Mouse (Mus musculus): ENCODE data around the gene Fam155a. TPM values are rescaled to one million over a fixed set of nuclear protein-coding genes. Genes with fewer than 3 reads are reported as not detected.

Gene Fam155a
- polyA plus RNA-seq, 2 experiments = 0.04 to 0.10 TPM

- H3K9ac ChIP-seq (replicated peaks) = no peak overlapping the region
- 72% methylated on average over 5 of the region's 5 CpGs for WGBS (ENCODE audit: insufficient replicate concordance)
- TF ChIP-seq EP300 (IDR thresholded peaks at IDR 0.05; ENCODE audit: low read depth) (no peak), CTCF (IDR thresholded peaks at IDR 0.05; ENCODE audit: low read depth) (no peak)
- ATAC-seq (ENCODE audit: insufficient read depth) (no peak), DNase-seq (ENCODE audit: low read depth in 3 of 3, low spot score in 3 of 3) (no peak)
- no peak overlapping the region for H3K4me2 ChIP-seq (ENCODE audit: low read depth)
- no peaks in the 10 kb centered on the region for H3K9me3 ChIP-seq (ENCODE audit: control insufficient read depth, low read length)
- no peak overlapping the region for H3K27ac ChIP-seq
- no peak overlapping the region for H3K4me3 ChIP-seq (ENCODE audit: insufficient read depth in 1 of 2, low read depth in 2 of 2, low read length in 2 of 2)
- H3K36me3 ChIP-seq (replicated peaks; ENCODE audit: control insufficient read depth, insufficient read depth, low read depth) = no peaks in the 10 kb centered on the region
- H3K4me1 ChIP-seq (replicated peaks; ENCODE audit: control insufficient read depth in 2 of 2, insufficient read depth in 2 of 2, low read length in 1 of 2) = no peaks in the 10 kb centered on the region
- H3K27me3 ChIP-seq (ENCODE audit: control insufficient read depth, insufficient read depth, low read length) = no peaks in the 10 kb centered on the region
These were observed 515.6 kb downstream of the Fam155a start for GRCm38 (mm10) chr8:9255316-9255715.

- Histone ChIP-seq H3K27ac (no peak overlapping the region), H3K4me1 (replicated peaks; ENCODE audit: control insufficient read depth in 2 of 2, insufficient read depth in 2 of 2, low read length in 1 of 2) (no peaks in the 10 kb centered on the region), H3K27me3 (ENCODE audit: control insufficient read depth, insufficient read depth, low read length) (no peaks in the 10 kb centered on the region), H3K9ac (replicated peaks) (no peak overlapping the region), H3K36me3 (replicated peaks; ENCODE audit: control insufficient read depth, insufficient read depth, low read depth) (no peaks in the 10 kb centered on the region), H3K4me3 (ENCODE audit: insufficient read depth in 1 of 2, low read depth in 2 of 2, low read length in 2 of 2) (no peak overlapping the region), H3K4me2 (ENCODE audit: low read depth) (no peak overlapping the region), H3K9me3 (ENCODE audit: control insufficient read depth, low read length) (no peaks in the 10 kb centered on the region)
- DNase-seq (ENCODE audit: low read depth in 3 of 3, low spot score in 3 of 3) (no peak), ATAC-seq (ENCODE audit: insufficient read depth) (no peak)
- no peak for TF ChIP-seq CTCF (IDR thresholded peaks at IDR 0.05; ENCODE audit: low read depth)
- TF ChIP-seq EP300 (IDR thresholded peaks at IDR 0.05; ENCODE audit: low read depth) = no peak
- WGBS (ENCODE audit: insufficient replicate concordance) = 62% methylated on average over 4 of the region's 4 CpGs
These were observed 518.0 kb downstream of the Fam155a start for GRCm38 (mm10) chr8:9252991-9253390.

GRCm38 (mm10) chr8:9248109-9248821 is 522.7 kb downstream of the Fam155a start:
- Histone ChIP-seq H3K4me3 (ENCODE audit: insufficient read depth in 1 of 2, low read depth in 2 of 2, low read length in 2 of 2) (no peak overlapping the region), H3K27ac (no peak overlapping the region), H3K36me3 (replicated peaks; ENCODE audit: control insufficient read depth, insufficient read depth, low read depth) (no peaks in the 10 kb centered on the region), H3K4me2 (ENCODE audit: low read depth) (no peak overlapping the region), H3K9me3 (ENCODE audit: control insufficient read depth, low read length) (no peaks in the 10 kb centered on the region), H3K27me3 (ENCODE audit: control insufficient read depth, insufficient read depth, low read length) (no peaks in the 10 kb centered on the region), H3K9ac (replicated peaks) (no peak overlapping the region), H3K4me1 (replicated peaks; ENCODE audit: control insufficient read depth in 2 of 2, insufficient read depth in 2 of 2, low read length in 1 of 2) (no peaks in the 10 kb centered on the region)
- WGBS (ENCODE audit: insufficient replicate concordance) = 61% methylated on average over 17 of the region's 17 CpGs
- TF ChIP-seq EP300 (IDR thresholded peaks at IDR 0.05; ENCODE audit: low read depth) (no peak), CTCF (IDR thresholded peaks at IDR 0.05; ENCODE audit: low read depth) (no peak)
- ATAC-seq (ENCODE audit: insufficient read depth) (no peak), DNase-seq (ENCODE audit: low read depth in 3 of 3, low spot score in 3 of 3) (no peak)

- H3K4me1 ChIP-seq (replicated peaks; ENCODE audit: control insufficient read depth in 2 of 2, insufficient read depth in 2 of 2, low read length in 1 of 2) = peaks cover 0 to 1% of the 10 kb centered on the region in 2 experiments; a peak in 1 of 4 replicates
- TF ChIP-seq CTCF (IDR thresholded peaks at IDR 0.05; ENCODE audit: low read depth) (no peak), EP300 (IDR thresholded peaks at IDR 0.05; ENCODE audit: low read depth) (no peak)
- 44% methylated on average over 5 of the region's 5 CpGs for WGBS (ENCODE audit: insufficient replicate concordance)
- no peak overlapping the region for H3K4me3 ChIP-seq (ENCODE audit: insufficient read depth in 1 of 2, low read depth in 2 of 2, low read length in 2 of 2)
- no peak overlapping the region for H3K9ac ChIP-seq (replicated peaks)
- DNase-seq (ENCODE audit: low read depth in 3 of 3, low spot score in 3 of 3) (no peak), ATAC-seq (ENCODE audit: insufficient read depth) (no peak)
- no peak overlapping the region for H3K4me2 ChIP-seq (ENCODE audit: low read depth)
- H3K9me3 ChIP-seq (ENCODE audit: control insufficient read depth, low read length) = no peaks in the 10 kb centered on the region
- H3K27ac ChIP-seq = no peak overlapping the region
- H3K27me3 ChIP-seq (ENCODE audit: control insufficient read depth, insufficient read depth, low read length) = no peaks in the 10 kb centered on the region
- H3K36me3 ChIP-seq (replicated peaks; ENCODE audit: control insufficient read depth, insufficient read depth, low read depth) = no peaks in the 10 kb centered on the region
These were observed 525.0 kb downstream of the Fam155a start for GRCm38 (mm10) chr8:9245994-9246393.

- TF ChIP-seq EP300 (IDR thresholded peaks at IDR 0.05; ENCODE audit: low read depth) (no peak), CTCF (IDR thresholded peaks at IDR 0.05; ENCODE audit: low read depth) (no peak)
- H3K4me1 ChIP-seq (replicated peaks; ENCODE audit: control insufficient read depth in 2 of 2, insufficient read depth in 2 of 2, low read length in 1 of 2) = peaks cover 0 to 2% of the 10 kb centered on the region in 2 experiments; a peak in 1 of 4 replicates
- no peak overlapping the region for H3K9ac ChIP-seq (replicated peaks)
- no peaks in the 10 kb centered on the region for H3K9me3 ChIP-seq (ENCODE audit: control insufficient read depth, low read length)
- ATAC-seq (ENCODE audit: insufficient read depth) = no peak
- H3K4me2 ChIP-seq (ENCODE audit: low read depth) = no peak overlapping the region
- no peaks in the 10 kb centered on the region for H3K27me3 ChIP-seq (ENCODE audit: control insufficient read depth, insufficient read depth, low read length)
- 32% methylated on average over 5 of the region's 5 CpGs for WGBS (ENCODE audit: insufficient replicate concordance)
- no peak overlapping the region for H3K27ac ChIP-seq
- H3K36me3 ChIP-seq (replicated peaks; ENCODE audit: control insufficient read depth, insufficient read depth, low read depth) = no peaks in the 10 kb centered on the region
- H3K4me3 ChIP-seq (ENCODE audit: insufficient read depth in 1 of 2, low read depth in 2 of 2, low read length in 2 of 2) = no peak overlapping the region
- no peak for DNase-seq (ENCODE audit: low read depth in 3 of 3, low spot score in 3 of 3)
These were observed 530.0 kb downstream of the Fam155a start for GRCm38 (mm10) chr8:9240996-9241395.
